Mouse (Mus musculus) central nervous system, embryonic 11.5 days (tissue): ENCODE measurements around the gene Lrrc46. TPM values are rescaled to one million over a fixed set of nuclear protein-coding genes. Genes with fewer than 3 reads are reported as not detected.

Experiments used
- polyA plus RNA-seq: library from polyadenylated mRNA; depleted of rRNA; stranded (reverse); fragments of >200 nt; gene quantifications from 2 replicates; pipeline ENCODE4 v1.2.3, GENCODE M21; 2012; rRNA removed

Lrrc46 gene
- 1.6 and 1.9 TPM in 2 replicates for polyA plus RNA-seq

GRCm38 (mm10) chr11:97041022-97041899 is at the start of gene Lrrc46, which contains the start of gene Mrpl10:
Gene Lrrc46 (minus strand): TSS chr11:97041407.
Gene Mrpl10 (plus strand): TSS chr11:97041560.

GRCm38 (mm10) chr11:97050216-97050943 is 9.2 kb upstream of the Lrrc46 start, which contains the start of gene Osbpl7:
Gene Osbpl7 (plus strand): TSS chr11:97050628.

GRCm38 (mm10) chr11:97029686-97030417 is 11.4 kb downstream of the Lrrc46 start, which contains the start of gene Scrn2:
Gene Scrn2 (plus strand): TSS chr11:97029938.

GRCm38 (mm10) chr11:97013121-97013670 is 28.0 kb downstream of the Lrrc46 start, which contains the start of gene Sp6:
Gene Sp6 (plus strand): TSS chr11:97013394.

Other genes with a start within 250 kb of the Lrrc46 start
- gene Nfe2l1, start 211.4 kb downstream of the Lrrc46 start, polyA plus RNA-seq, result 68.8 and 124 TPM in 2 replicates
- 39.0 and 47.1 TPM in 2 replicates for gene Copz2, start 191.5 kb downstream of the Lrrc46 start, polyA plus RNA-seq
- gene Cdk5rap3, start 124.9 kb downstream of the Lrrc46 start, polyA plus RNA-seq, result 78.2 and 94.6 TPM in 2 replicates
- 0.28 and 0.52 TPM in 2 replicates for gene Prr15l, start 113.3 kb downstream of the Lrrc46 start, polyA plus RNA-seq
- 22.7 and 26.6 TPM in 2 replicates for gene Pnpo, start 97.4 kb downstream of the Lrrc46 start, polyA plus RNA-seq
- 12.3 and 17.8 TPM in 2 replicates for gene Sp2, start 58.4 kb downstream of the Lrrc46 start, polyA plus RNA-seq
- gene Sp6, start 28.0 kb downstream of the Lrrc46 start, polyA plus RNA-seq, result 0.38 and 0.94 TPM in 2 replicates
- 20.1 and 29.7 TPM in 2 replicates for gene Scrn2, start 11.5 kb downstream of the Lrrc46 start, polyA plus RNA-seq
- gene Mrpl10, start 153 bp upstream of the Lrrc46 start, polyA plus RNA-seq, result 44.7 and 64.8 TPM in 2 replicates
- 9.1 and 10.4 TPM in 2 replicates for gene Osbpl7, start 9.2 kb upstream of the Lrrc46 start, polyA plus RNA-seq
- 0.04 and 0.16 TPM in 2 replicates for gene Tbx21, start 73.9 kb upstream of the Lrrc46 start, polyA plus RNA-seq
- 27.4 and 27.7 TPM in 2 replicates for gene Tbkbp1, start 110.1 kb upstream of the Lrrc46 start, polyA plus RNA-seq
- gene Kpnb1, start 146.5 kb upstream of the Lrrc46 start, polyA plus RNA-seq, result 237 and 490 TPM in 2 replicates
- 81.0 and 102 TPM in 2 replicates for gene Npepps, start 239.2 kb upstream of the Lrrc46 start, polyA plus RNA-seq